Mouse (Mus musculus): ENCODE results near the gene Ankrd33.

DNA sequence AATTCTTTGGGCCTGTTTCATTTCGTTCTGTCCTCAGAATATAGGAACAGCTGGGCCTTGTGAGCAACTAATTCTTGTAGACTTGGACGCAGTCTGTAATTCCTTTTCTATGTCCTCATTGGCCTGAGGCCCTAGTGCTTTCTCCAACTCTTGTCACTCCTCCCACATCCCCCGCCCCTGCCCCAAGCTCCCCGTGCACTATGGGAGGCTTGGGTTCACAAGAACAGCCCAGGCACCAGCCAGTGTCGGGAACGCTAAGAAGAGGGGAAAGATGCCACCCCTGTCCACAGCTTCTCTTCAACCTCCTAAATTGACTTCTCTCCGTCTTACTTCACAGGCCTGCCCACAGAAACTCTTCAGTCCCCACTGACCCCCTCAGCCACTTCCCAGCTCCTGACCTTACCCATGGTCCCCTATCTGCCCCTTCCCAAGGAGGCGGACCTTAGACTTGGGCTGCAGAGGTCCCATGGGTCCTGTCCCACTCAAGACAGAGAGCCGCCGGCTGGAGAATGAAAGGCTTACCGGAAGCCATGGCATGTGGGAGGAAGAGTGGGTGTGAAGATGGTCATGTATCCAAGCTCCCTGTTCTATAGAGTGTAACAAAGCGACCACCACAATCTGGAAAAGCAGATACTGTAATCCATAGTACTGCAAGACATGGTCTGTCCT, 11.5 kb downstream of the Ankrd33 start:
- no peak for TF ChIP-seq POLR2AphosphoS5 (IDR thresholded peaks at IDR 0.05; ENCODE audit: insufficient replicate concordance, low read depth, low read length)
- TF ChIP-seq CTCF (IDR thresholded peaks at IDR 0.05; ENCODE audit: low read depth, low read length): no peak
- TF ChIP-seq GATA1 (IDR thresholded peaks at IDR 0.05; ENCODE audit: borderline replicate concordance, low read length): no peak

Measured in G1E (cell line).